8 mouse cellular contexts compared by ENCODE assay signal in genomic region chr15:102377810-102378262, GRCm38 (mm10). TPM values are rescaled to one million over a fixed set of nuclear protein-coding genes. Genes with fewer than 3 reads are reported as not detected.
DNase-seq lines count a peak whose midpoint lies in the region; ATAC-seq lines count a peak whose summit lies in the region.

No protein-coding gene starts in this region.

- H3K9ac ChIP-seq in embryonic facial prominence, embryonic 13.5 days = peak overlapping the region; percentile 79; the same call in 1 of the 2 replicates
- 0 out of 2 replicates have a peak overlapping the region, but pooled peaks have one; percentile 75 for H3K9ac ChIP-seq in heart, embryonic 14.5 days (ENCODE audit: low read length)
- no peak overlapping the region for H3K9ac ChIP-seq in kidney, embryonic 15.5 days
- peak overlapping the region; percentile 40 for H3K9ac ChIP-seq in stomach, embryonic 16.5 days (ENCODE audit: low read length)

- WGBS in embryonic facial prominence, embryonic 13.5 days = 2% methylated on average over 10 of the region's 10 CpGs
- WGBS in heart, embryonic 14.5 days = 7% methylated on average over 10 of the region's 10 CpGs
- 6% methylated on average over 10 of the region's 10 CpGs for WGBS in kidney, embryonic 15.5 days
- WGBS in stomach, embryonic 16.5 days = 12% methylated on average over 10 of the region's 10 CpGs

- no peaks in the 10 kb centered on the region for H3K9me3 ChIP-seq in embryonic facial prominence, embryonic 13.5 days
- no peaks in the 10 kb centered on the region for H3K9me3 ChIP-seq in heart, embryonic 14.5 days (ENCODE audit: control insufficient read depth, low read length)
- no peaks in the 10 kb centered on the region for H3K9me3 ChIP-seq in kidney, embryonic 15.5 days (replicated peaks)
- no peaks in the 10 kb centered on the region for H3K9me3 ChIP-seq in stomach, embryonic 16.5 days (replicated peaks; ENCODE audit: control insufficient read depth, low read length)

- ATAC-seq in embryonic facial prominence, embryonic 13.5 days (ENCODE audit: insufficient number of reproducible peaks, insufficient read depth, low FRiP score, low TSS enrichment, low read depth) = peak; percentile 71
- peak; percentile 51; the same call in 1 of the 2 replicates for ATAC-seq in heart, embryonic 14.5 days (ENCODE audit: insufficient number of reproducible peaks, insufficient read depth, low FRiP score, low read depth)
- ATAC-seq in kidney, embryonic 15.5 days (replicated peaks; ENCODE audit: low FRiP score) = peak; percentile 55
- peak; percentile 37; the same call in 1 of the 2 replicates for ATAC-seq in stomach, embryonic 16.5 days (ENCODE audit: insufficient read depth, low FRiP score)

- peak overlapping the region; percentile 58 for H3K4me3 ChIP-seq in embryonic facial prominence, embryonic 13.5 days
- H3K4me3 ChIP-seq in heart, embryonic 14.5 days (ENCODE audit: control insufficient read depth in 1 of 2, insufficient read depth in 1 of 2, low read depth in 1 of 2, low read length in 2 of 2) = peak overlapping the region in 1 of 2 experiments; percentile 66; a peak in 1 of 4 replicates
- H3K4me3 ChIP-seq in kidney, embryonic 15.5 days (replicated peaks) = peak overlapping the region; percentile 64; the same call in 1 of the 2 replicates
- 0 out of 2 replicates have a peak overlapping the region, but pooled peaks have one; percentile 73 for H3K4me3 ChIP-seq in stomach, embryonic 16.5 days (replicated peaks; ENCODE audit: low read length)

- peak overlapping the region; percentile 88 for H3K4me2 ChIP-seq in embryonic facial prominence, embryonic 13.5 days
- H3K4me2 ChIP-seq in heart, embryonic 14.5 days (ENCODE audit: low read length) = peak overlapping the region; percentile 97
- H3K4me2 ChIP-seq in kidney, embryonic 15.5 days = peak overlapping the region; percentile 97
- peak overlapping the region; percentile 99 for H3K4me2 ChIP-seq in stomach, embryonic 16.5 days (ENCODE audit: low read depth, low read length)

- H3K27ac ChIP-seq in embryonic facial prominence, embryonic 13.5 days = peak overlapping the region; percentile 92
- H3K27ac ChIP-seq in heart, embryonic 14.5 days (replicated peaks in 1 of 2; ENCODE audit: control insufficient read depth in 1 of 2, insufficient read depth in 1 of 2, low read depth in 2 of 2, low read length in 2 of 2) = peak overlapping the region in 1 of 2 experiments; percentile 71; a peak in 3 of 4 replicates
- peak overlapping the region; percentile 86 for H3K27ac ChIP-seq in kidney, embryonic 15.5 days
- H3K27ac ChIP-seq in stomach, embryonic 16.5 days (ENCODE audit: low read length) = peak overlapping the region; percentile 36

- peaks cover 29% of the 10 kb centered on the region for H3K4me1 ChIP-seq in embryonic facial prominence, embryonic 13.5 days
- H3K4me1 ChIP-seq in heart, embryonic 14.5 days (ENCODE audit: control insufficient read depth in 2 of 2, insufficient read depth in 2 of 2, low read length in 2 of 2) = peaks cover 5 to 17% of the 10 kb centered on the region in 2 experiments
- peaks cover 27% of the 10 kb centered on the region for H3K4me1 ChIP-seq in kidney, embryonic 15.5 days
- peaks cover 14% of the 10 kb centered on the region for H3K4me1 ChIP-seq in stomach, embryonic 16.5 days (ENCODE audit: control insufficient read depth, insufficient read depth, low read length)

- no peaks in the 10 kb centered on the region for H3K36me3 ChIP-seq in embryonic facial prominence, embryonic 13.5 days
- H3K36me3 ChIP-seq in heart, embryonic 14.5 days (ENCODE audit: control insufficient read depth, insufficient read depth, low read length) = no peaks in the 10 kb centered on the region
- H3K36me3 ChIP-seq in kidney, embryonic 15.5 days = no peaks in the 10 kb centered on the region
- no peaks in the 10 kb centered on the region for H3K36me3 ChIP-seq in stomach, embryonic 16.5 days (ENCODE audit: control insufficient read depth, insufficient read depth, low read length)

- H3K27me3 ChIP-seq in embryonic facial prominence, embryonic 13.5 days = no peaks in the 10 kb centered on the region
- no peaks in the 10 kb centered on the region for H3K27me3 ChIP-seq in heart, embryonic 14.5 days (ENCODE audit: control insufficient read depth, insufficient read depth, low read length)
- no peaks in the 10 kb centered on the region for H3K27me3 ChIP-seq in kidney, embryonic 15.5 days
- no peaks in the 10 kb centered on the region for H3K27me3 ChIP-seq in stomach, embryonic 16.5 days (ENCODE audit: control insufficient read depth, insufficient read depth, low read length)

- DNase-seq in cerebellum, postnatal 25 days = peak; percentile 16 to 21
- no peak for DNase-seq in cerebellum, postnatal 36 days
- DNase-seq in lung, postnatal 14 days = peak; percentile 65
- DNase-seq in frontal cortex, postnatal 14 days (ENCODE audit: low spot score in 2 of 2) = no peak

RNA-seq across cellular contexts. Expression of gene Sp7, which starts 10.9 kb away (rescaled TPM):
- polyA plus RNA-seq in embryonic facial prominence, embryonic 13.5 days (2015; fragmentation: Nextera tagmentation; extraction: Ambion mirVana) = 24.1 and 32.7 TPM in 2 replicates
- 0.22 TPM in 1 of 2 replicates, not detected in the other for polyA plus RNA-seq in heart, embryonic 14.5 days (2014; fragmentation: Nextera tagmentation; extraction: Ambion mirVana)
- polyA plus RNA-seq in kidney, embryonic 15.5 days (2015; fragmentation: Nextera tagmentation; extraction: Ambion mirVana) = 1.3 and 5.9 TPM in 2 replicates
- polyA plus RNA-seq in stomach, embryonic 16.5 days (2015; fragmentation: Nextera tagmentation; extraction: Ambion mirVana) = 1.3 TPM in 2 replicates

RNA-seq across cellular contexts. Expression of gene Aaas, which starts 27.3 kb away (rescaled TPM):
- polyA plus RNA-seq in embryonic facial prominence, embryonic 13.5 days (2015; fragmentation: Nextera tagmentation; extraction: Ambion mirVana) = 72.9 and 80.6 TPM in 2 replicates
- polyA plus RNA-seq in heart, embryonic 14.5 days (2014; fragmentation: Nextera tagmentation; extraction: Ambion mirVana) = 45.0 and 48.4 TPM in 2 replicates
- 83.2 and 83.7 TPM in 2 replicates for polyA plus RNA-seq in kidney, embryonic 15.5 days (2015; fragmentation: Nextera tagmentation; extraction: Ambion mirVana)
- 55.4 and 57.0 TPM in 2 replicates for polyA plus RNA-seq in stomach, embryonic 16.5 days (2015; fragmentation: Nextera tagmentation; extraction: Ambion mirVana)

RNA-seq across cellular contexts. Expression of gene Sp1, which starts 28.1 kb away (rescaled TPM):
- polyA plus RNA-seq in embryonic facial prominence, embryonic 13.5 days (2015; fragmentation: Nextera tagmentation; extraction: Ambion mirVana) = 12.3 and 14.1 TPM in 2 replicates
- polyA plus RNA-seq in heart, embryonic 14.5 days (2014; fragmentation: Nextera tagmentation; extraction: Ambion mirVana) = 8.0 and 8.2 TPM in 2 replicates
- polyA plus RNA-seq in kidney, embryonic 15.5 days (2015; fragmentation: Nextera tagmentation; extraction: Ambion mirVana) = 10.8 and 11.1 TPM in 2 replicates
- 9.5 and 10.3 TPM in 2 replicates for polyA plus RNA-seq in stomach, embryonic 16.5 days (2015; fragmentation: Nextera tagmentation; extraction: Ambion mirVana)

RNA-seq across cellular contexts. Expression of gene Myg1, which starts 46.3 kb away (rescaled TPM):
- polyA plus RNA-seq in embryonic facial prominence, embryonic 13.5 days (2015; fragmentation: Nextera tagmentation; extraction: Ambion mirVana) = 109 TPM in 2 replicates
- polyA plus RNA-seq in heart, embryonic 14.5 days (2014; fragmentation: Nextera tagmentation; extraction: Ambion mirVana) = 59.9 and 72.7 TPM in 2 replicates
- polyA plus RNA-seq in kidney, embryonic 15.5 days (2015; fragmentation: Nextera tagmentation; extraction: Ambion mirVana) = 106 and 122 TPM in 2 replicates
- 80.7 and 81.8 TPM in 2 replicates for polyA plus RNA-seq in stomach, embryonic 16.5 days (2015; fragmentation: Nextera tagmentation; extraction: Ambion mirVana)

RNA-seq across cellular contexts. Expression of gene Pfdn5, which starts 51.9 kb away (rescaled TPM):
- 458 and 502 TPM in 2 replicates for polyA plus RNA-seq in embryonic facial prominence, embryonic 13.5 days (2015; fragmentation: Nextera tagmentation; extraction: Ambion mirVana)
- polyA plus RNA-seq in heart, embryonic 14.5 days (2014; fragmentation: Nextera tagmentation; extraction: Ambion mirVana) = 397 and 431 TPM in 2 replicates
- 382 and 393 TPM in 2 replicates for polyA plus RNA-seq in kidney, embryonic 15.5 days (2015; fragmentation: Nextera tagmentation; extraction: Ambion mirVana)
- 305 and 321 TPM in 2 replicates for polyA plus RNA-seq in stomach, embryonic 16.5 days (2015; fragmentation: Nextera tagmentation; extraction: Ambion mirVana)

Comparison
In these comparisons a context has a peak if more than half of its experiments do, and no peak if none do; other contexts are left out.
1. DNase-seq: peak in cerebellum, postnatal 25 days (2 of 2) and lung, postnatal 14 days (single experiment); none in cerebellum, postnatal 36 days (0 of 2) and frontal cortex, postnatal 14 days (0 of 2).
2. Peak in every context shown above with its lines, with median percentiles within 50 percentile points of each other: ATAC-seq and H3K4me2 ChIP-seq.